Mouse (Mus musculus): ENCODE measurements around the gene Spib. TPM values are rescaled to one million over a fixed set of nuclear protein-coding genes. Genes with fewer than 3 reads are reported as not detected.
A peak's percentile ranks its signal among the peaks of the same experiment; 100 is the strongest.

The Spib gene
- total RNA-seq, 2 experiments from 2014 or later = 0.20 TPM; not detected in 1

DNA sequence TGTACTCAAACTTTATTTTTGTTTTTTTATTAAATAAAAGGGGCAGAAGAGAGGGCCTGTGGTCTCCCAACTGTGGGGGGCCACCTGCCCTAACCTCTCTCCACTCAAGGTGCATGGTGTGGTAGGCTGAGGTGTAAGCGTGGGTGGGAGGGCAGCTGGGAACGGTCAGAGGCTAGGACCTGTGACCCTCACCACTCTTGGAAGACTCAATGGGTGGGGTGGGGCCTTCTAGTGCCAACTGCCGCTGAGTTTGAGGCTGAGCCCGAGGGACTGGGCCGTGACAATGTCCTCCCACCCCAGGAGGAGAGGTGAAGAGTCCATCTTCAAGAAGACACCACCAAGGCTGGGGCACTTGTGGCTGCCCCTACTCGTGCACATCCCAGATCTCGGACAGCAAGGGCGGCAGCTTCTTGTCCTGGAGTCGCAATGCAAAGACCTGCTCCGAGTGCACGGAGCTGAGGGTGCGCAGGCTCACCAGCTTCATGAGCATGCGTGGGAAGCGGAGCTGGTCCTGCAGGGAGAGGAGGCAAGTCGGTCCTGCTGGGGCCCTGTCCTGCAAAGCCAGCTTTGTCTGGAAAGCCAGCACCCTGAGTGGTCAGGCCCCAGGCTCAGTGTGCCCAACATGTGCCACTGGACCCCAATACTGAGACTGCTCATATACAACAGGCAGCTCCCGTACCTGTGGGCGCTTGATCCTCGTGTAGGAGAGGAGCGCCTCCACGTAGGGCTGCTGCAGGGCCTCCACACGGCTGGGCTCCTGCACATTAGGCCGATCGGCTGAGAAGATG is 17.9 kb upstream of the Spib start:
- intact Hi-C loops (cut with DNase I) = no loop called here
- no peak for DNase-seq

GRCm38 (mm10) chr7:44548497-44549087 is 16.7 kb upstream of the Spib start, which contains the start of gene Pold1:
TSS of gene Pold1 (minus strand) at chr7:44548849.
- intact Hi-C loops (cut with DNase I) = no loop called here
- peak; percentile 100 for DNase-seq

- intact Hi-C loops (cut with DNase I) = no loop called here
Observed at GRCm38 (mm10) chr7:44547725-44548124, 15.9 kb upstream of the Spib start.

GRCm38 (mm10) chr7:44547041-44547440 is 15.2 kb upstream of the Spib start:
- intact Hi-C loops (cut with DNase I) = no loop called here

More at GRCm38 (mm10) chr7:44547725-44548124, 15.9 kb upstream of the Spib start:
- peak; percentile 51 for DNase-seq

GRCm38 (mm10) chr7:44546274-44546673 is 14.4 kb upstream of the Spib start:
- no peak for DNase-seq
- intact Hi-C loops (cut with DNase I) = no loop called here

More at GRCm38 (mm10) chr7:44547041-44547440, 15.2 kb upstream of the Spib start:
- no peak for DNase-seq

GRCm38 (mm10) chr7:44543071-44543470 is 11.2 kb upstream of the Spib start:
- intact Hi-C loops (cut with DNase I) = no loop called here
- DNase-seq = no peak

GRCm38 (mm10) chr7:44542555-44542954 is 10.7 kb upstream of the Spib start:
- intact Hi-C loops (cut with DNase I) = no loop called here
- DNase-seq = no peak

DNA sequence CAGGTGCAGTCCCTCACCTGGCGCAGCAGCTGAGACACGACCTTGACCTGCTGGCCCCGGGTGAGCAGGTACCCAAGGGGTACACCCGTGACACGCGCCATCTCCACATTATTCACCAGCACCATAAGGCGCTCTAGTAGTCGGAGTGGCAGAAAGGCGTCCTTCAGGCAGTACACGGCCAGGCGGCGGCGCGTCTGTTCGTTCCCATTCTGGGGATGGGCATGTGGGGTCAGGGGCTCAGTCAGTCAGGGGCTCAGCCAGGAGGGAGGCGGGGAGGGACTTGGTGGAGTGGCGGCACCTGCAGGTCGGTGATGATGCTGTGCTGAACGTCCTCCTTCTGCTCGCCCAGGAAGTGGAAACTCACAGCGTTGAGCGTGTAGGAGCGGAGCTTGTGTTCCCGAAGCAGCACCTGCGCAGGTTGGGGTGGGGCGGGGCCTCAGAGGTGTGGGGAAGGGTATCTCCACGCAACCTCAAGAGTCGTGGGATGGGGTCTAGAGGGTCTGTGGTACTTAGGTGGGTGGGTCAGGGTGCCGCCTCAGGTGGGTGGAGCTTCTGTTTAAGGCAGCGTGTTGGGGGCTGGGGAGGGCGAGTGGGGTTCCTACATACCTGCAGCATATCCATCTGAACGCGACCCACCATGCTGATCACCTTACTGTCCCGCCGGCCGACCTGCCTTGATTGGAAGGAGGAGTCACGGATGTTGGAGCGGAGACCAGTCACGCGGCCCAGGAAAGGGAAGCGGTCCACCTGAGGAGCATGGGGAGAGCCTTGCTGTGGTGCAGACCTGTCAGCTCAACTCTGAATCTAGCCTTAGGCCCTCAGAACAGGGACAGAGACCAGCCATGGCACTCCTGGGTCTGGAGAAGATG is 7.1 kb upstream of the Spib start:
- DNase-seq = no peak
- intact Hi-C loops (cut with DNase I) = no loop called here

GRCm38 (mm10) chr7:44537496-44537895 is 5.6 kb upstream of the Spib start:
- intact Hi-C loops (cut with DNase I) = no loop called here
- DNase-seq = peak; percentile 45

GRCm38 (mm10) chr7:44537009-44537408 is 5.1 kb upstream of the Spib start:
- DNase-seq = no peak
- intact Hi-C loops (cut with DNase I) = no loop called here

- intact Hi-C loops (cut with DNase I) = no loop called here
- DNase-seq = peak; percentile 56
Observed at GRCm38 (mm10) chr7:44536590-44536968, 4.7 kb upstream of the Spib start.

GRCm38 (mm10) chr7:44535657-44536589 is 4.1 kb upstream of the Spib start:
- no peak for DNase-seq
- intact Hi-C loops (cut with DNase I) = no loop called here

GRCm38 (mm10) chr7:44534656-44535441 is 3.0 kb upstream of the Spib start:
- intact Hi-C loops (cut with DNase I) = no loop called here
- DNase-seq = no peak

DNA sequence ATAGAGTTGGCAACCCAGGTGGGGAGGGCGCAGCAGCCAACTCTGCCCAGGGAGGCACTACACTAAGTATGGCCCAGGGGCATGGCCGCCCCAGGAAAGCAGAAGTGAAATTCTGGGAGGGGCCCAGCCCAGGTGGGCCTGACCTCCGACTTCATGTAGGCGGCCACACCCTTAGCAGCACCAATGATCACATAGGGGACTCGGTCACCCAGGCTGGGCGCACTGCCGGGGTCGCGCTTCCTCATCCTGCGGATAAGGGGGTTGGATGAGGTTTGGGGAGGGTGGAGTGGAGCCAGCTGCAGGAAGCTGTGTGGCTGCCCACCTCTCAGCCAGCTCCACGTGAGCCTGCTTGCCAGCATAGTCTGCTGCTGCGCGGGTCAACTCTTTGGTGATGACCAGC is 2.4 kb upstream of the Spib start:
- DNase-seq = no peak
- intact Hi-C loops (cut with DNase I) = no loop called here

DNA sequence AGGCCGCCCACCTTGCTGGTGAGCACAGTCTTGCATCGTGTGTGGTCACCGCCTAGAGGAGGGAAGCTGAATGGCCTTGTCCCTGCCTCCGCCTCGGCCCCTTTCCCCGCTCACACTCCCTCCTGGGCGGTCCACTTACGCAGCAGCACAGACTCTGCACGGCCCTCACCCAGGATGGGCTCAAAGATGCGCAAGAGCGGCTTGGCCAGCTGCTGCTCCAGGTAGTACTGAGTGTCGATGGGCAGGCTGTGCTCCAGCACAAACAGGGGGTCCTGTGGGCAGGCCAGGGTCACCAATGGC is 1.8 kb upstream of the Spib start:
- DNase-seq = no peak
- intact Hi-C loops (cut with DNase I) = no loop called here

DNA sequence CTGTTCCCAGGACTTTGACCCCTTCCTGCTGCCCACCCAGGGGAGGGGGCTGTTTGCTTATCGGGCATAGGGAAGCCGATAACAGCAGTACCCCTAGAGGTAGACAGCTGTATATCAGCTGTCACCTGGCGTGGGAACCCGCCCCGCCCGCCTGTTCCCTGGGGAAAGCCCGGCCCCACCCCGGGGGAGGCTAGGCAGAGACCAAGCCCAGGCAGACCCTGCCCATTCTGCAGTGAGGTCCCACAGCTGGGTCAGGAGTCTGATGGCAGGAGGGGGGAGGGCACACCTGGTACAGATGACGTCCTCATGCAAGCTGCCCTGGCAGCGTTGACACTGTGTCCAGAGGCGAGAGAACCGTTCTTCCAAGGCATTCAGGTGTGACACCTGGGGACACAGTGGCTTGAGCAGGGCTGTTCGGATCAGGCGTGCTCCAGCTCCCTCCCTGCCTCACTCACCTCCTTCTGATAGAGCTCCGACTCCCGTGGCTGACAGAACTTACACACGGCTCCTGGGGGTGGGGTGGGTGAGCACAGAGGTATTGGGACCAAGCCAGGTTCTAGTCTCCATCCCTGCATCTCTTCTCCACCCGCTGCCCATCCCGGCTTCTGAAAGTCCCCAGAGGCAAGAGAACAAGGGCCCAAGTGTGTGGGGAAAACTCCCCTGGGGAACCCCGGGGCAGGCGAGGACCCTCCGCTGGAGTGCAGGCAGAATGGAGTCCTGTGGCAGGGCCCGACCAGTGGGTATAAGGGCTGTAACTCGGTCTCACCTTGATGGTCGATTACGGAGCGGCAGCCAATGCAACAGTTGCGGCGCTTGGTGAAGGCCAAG is 1.3 kb upstream of the Spib start:
- intact Hi-C loops (cut with DNase I) = no loop called here
- no peak for DNase-seq

GRCm38 (mm10) chr7:44531207-44531606 is 664 bp downstream of the Spib start:
- no peak for DNase-seq
- intact Hi-C loops (cut with DNase I) = no loop called here

DNA sequence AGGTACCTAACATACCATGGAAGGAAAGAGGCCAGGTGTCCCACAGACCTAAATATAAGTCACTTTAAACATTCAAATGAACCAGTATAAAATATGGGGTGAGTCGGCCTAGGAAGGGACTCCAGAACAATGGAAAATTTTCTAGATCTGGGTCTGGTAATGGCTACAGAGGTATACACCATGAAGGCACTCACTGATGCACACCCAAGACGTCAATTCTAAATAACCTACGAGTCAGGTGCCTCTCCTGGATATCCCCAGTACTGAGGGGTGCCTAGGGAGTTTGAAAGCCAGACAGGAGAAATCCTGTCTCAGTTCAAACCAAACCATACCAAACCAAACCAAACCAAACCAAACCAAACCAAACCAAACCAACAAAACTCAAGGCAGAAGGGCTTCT is 1.4 kb downstream of the Spib start:
- DNase-seq = no peak
- intact Hi-C loops (cut with DNase I) = no loop called here

- intact Hi-C loops (cut with DNase I) = no loop called here
- DNase-seq = no peak
Observed at GRCm38 (mm10) chr7:44529518-44529917, 2.4 kb downstream of the Spib start.

Data from left cerebral cortex, postnatal 4 days (tissue).